Mouse (Mus musculus) neural tube, embryonic 11.5 days (tissue): ENCODE data around the gene Fcrl5. TPM values are rescaled to one million over a fixed set of nuclear protein-coding genes. Genes with fewer than 3 reads are reported as not detected.

Experiments
- ATAC-seq: fragments of 200-750 bp; cut with Nextera tagmentation; 2 replicates; pipeline ENCODE4 v1.8.0; 2017; ENCODE audit warnings: moderate number of reproducible peaks, mild to moderate bottlenecking, moderate TSS enrichment, moderate library complexity; ENCODE audit not compliant: insufficient read depth, low FRiP score, low TSS enrichment
- DNase-seq: peaks from one replicate; pipeline ENCODE4 v3.0.0-alpha.2; 2015; ENCODE audit warnings: low spot score
- H3K27ac ChIP-seq: fragments of 300-500 bp; sonication (generic); 2 replicates; pipeline ENCODE4 v1.5.1; 2014; ENCODE audit warnings: low read depth, mild to moderate bottlenecking, low read length
- H3K27me3 ChIP-seq: fragments of 300-500 bp; sonication (generic); 2 replicates; pipeline ENCODE4 v1.6.1; 2014; ENCODE audit warnings: mild to moderate bottlenecking, low read length, mixed read lengths; ENCODE audit not compliant: control insufficient read depth, insufficient read depth
- H3K36me3 ChIP-seq: fragments of 300-500 bp; sonication (generic); 2 replicates; pipeline ENCODE4 v1.6.1; 2014; ENCODE audit warnings: mild to moderate bottlenecking, low read length, moderate library complexity, mixed read lengths; ENCODE audit not compliant: control insufficient read depth, insufficient read depth
- H3K4me1 ChIP-seq: fragments of 300-500 bp; sonication (generic); 2 replicates; pipeline ENCODE4 v1.6.1; 2014; ENCODE audit warnings: low read length, mixed read lengths; ENCODE audit not compliant: control insufficient read depth, insufficient read depth
- H3K4me2 ChIP-seq: fragments of 300-500 bp; sonication (generic); 2 replicates; pipeline ENCODE4 v1.6.1; 2014; ENCODE audit warnings: low read depth, mild to moderate bottlenecking, moderate library complexity
- H3K4me3 ChIP-seq: fragments of 300-500 bp; sonication (generic); 2 replicates; pipeline ENCODE4 v1.5.1; 2014; ENCODE audit warnings: low read depth, low read length
- H3K9ac ChIP-seq: fragments of 300-500 bp; sonication (generic); 2 replicates; pipeline ENCODE4 v1.6.1; 2014; ENCODE audit warnings: mild to moderate bottlenecking, low read length
- H3K9me3 ChIP-seq: fragments of 300-500 bp; sonication (generic); 2 replicates; pipeline ENCODE4 v1.6.1; 2016; ENCODE audit warnings: low read length; ENCODE audit not compliant: control insufficient read depth
- WGBS: fragments of 180-500 bp; shearing (Covaris S2); extraction: QIAGEN DNeasy Blood & Tissue Kit; methylation state at CpG from one replicate; pipeline ENCODE4 v1.1.7; 2014; 5-methylcytosine and 5-hydroxymethylcytosine counted together
- polyA plus RNA-seq: library from polyadenylated mRNA; unstranded; fragments of >200 nt; fragmentation: Nextera tagmentation; extraction: Ambion mirVana; gene quantifications from 2 replicates; pipeline ENCODE4 v1.2.1, GENCODE M21; 2014

Gene Fcrl5
- polyA plus RNA-seq, 1 experiment from 2014 or later = not detected

GRCm38 (mm10) chr3:87504749-87505425, 69.3 kb downstream of the Fcrl5 start:
- no peaks in the 10 kb centered on the region for H3K27me3 ChIP-seq
- DNase-seq = no peak
- H3K4me3 ChIP-seq = no peak overlapping the region
- H3K4me2 ChIP-seq = no peak overlapping the region
- H3K27ac ChIP-seq = no peak overlapping the region
- H3K9ac ChIP-seq = no peak overlapping the region
- H3K36me3 ChIP-seq = no peaks in the 10 kb centered on the region
- 70% methylated on average over 4 of the region's 4 CpGs for WGBS
- H3K4me1 ChIP-seq = no peaks in the 10 kb centered on the region
- H3K9me3 ChIP-seq = no peaks in the 10 kb centered on the region
- no peak for ATAC-seq

- Histone ChIP-seq H3K4me3 (no peak overlapping the region), H3K9me3 (no peaks in the 10 kb centered on the region), H3K36me3 (no peaks in the 10 kb centered on the region), H3K27ac (no peak overlapping the region), H3K4me2 (no peak overlapping the region), H3K9ac (no peak overlapping the region), H3K27me3 (no peaks in the 10 kb centered on the region), H3K4me1 (no peaks in the 10 kb centered on the region)
- no peak for ATAC-seq
- DNase-seq = no peak
- 74% methylated on average over 12 of the region's 12 CpGs for WGBS
Measured at GRCm38 (mm10) chr3:87506456-87507416, 71.2 kb downstream of the Fcrl5 start.

GRCm38 (mm10) chr3:87508205-87508901, 72.8 kb downstream of the Fcrl5 start:
- ATAC-seq = peak; percentile 77

GRCm38 (mm10) chr3:87509061-87509460, 73.5 kb downstream of the Fcrl5 start:
- no peaks in the 10 kb centered on the region for H3K4me1 ChIP-seq
- no peaks in the 10 kb centered on the region for H3K9me3 ChIP-seq
- no peak overlapping the region for H3K9ac ChIP-seq
- ATAC-seq (no peak), DNase-seq (no peak)
- H3K4me2 ChIP-seq = no peak overlapping the region
- H3K4me3 ChIP-seq = no peak overlapping the region
- 65% methylated on average over 4 of the region's 4 CpGs for WGBS
- H3K27me3 ChIP-seq = no peaks in the 10 kb centered on the region
- H3K27ac ChIP-seq = no peak overlapping the region
- H3K36me3 ChIP-seq = no peaks in the 10 kb centered on the region

More at GRCm38 (mm10) chr3:87508205-87508901, 72.8 kb downstream of the Fcrl5 start:
- Histone ChIP-seq H3K36me3 (no peaks in the 10 kb centered on the region), H3K27ac (no peak overlapping the region), H3K4me1 (no peaks in the 10 kb centered on the region), H3K27me3 (no peaks in the 10 kb centered on the region), H3K4me3 (no peak overlapping the region), H3K9ac (no peak overlapping the region), H3K4me2 (peak overlapping the region; percentile 4; the same call in 1 of the 2 replicates), H3K9me3 (no peaks in the 10 kb centered on the region)
- peak; percentile 87 for DNase-seq
- 25% methylated on average over 17 of the region's 17 CpGs for WGBS

GRCm38 (mm10) chr3:87510832-87511231, 75.3 kb downstream of the Fcrl5 start:
- H3K36me3 ChIP-seq = no peaks in the 10 kb centered on the region
- no peaks in the 10 kb centered on the region for H3K9me3 ChIP-seq
- H3K9ac ChIP-seq = no peak overlapping the region
- ATAC-seq = no peak
- WGBS = 92% methylated on average over 9 of the region's 9 CpGs
- H3K27ac ChIP-seq = no peak overlapping the region
- H3K4me1 ChIP-seq = no peaks in the 10 kb centered on the region
- H3K27me3 ChIP-seq = no peaks in the 10 kb centered on the region
- no peak overlapping the region for H3K4me3 ChIP-seq
- DNase-seq = no peak
- H3K4me2 ChIP-seq = no peak overlapping the region

GRCm38 (mm10) chr3:87511971-87512765, 76.6 kb downstream of the Fcrl5 start:
- H3K27ac ChIP-seq = no peak overlapping the region
- no peaks in the 10 kb centered on the region for H3K36me3 ChIP-seq
- H3K4me1 ChIP-seq = no peaks in the 10 kb centered on the region
- 59% methylated on average over 16 of the region's 16 CpGs for WGBS
- no peak overlapping the region for H3K9ac ChIP-seq
- no peak overlapping the region for H3K4me2 ChIP-seq
- no peak for DNase-seq
- H3K9me3 ChIP-seq = no peaks in the 10 kb centered on the region
- no peaks in the 10 kb centered on the region for H3K27me3 ChIP-seq
- H3K4me3 ChIP-seq = no peak overlapping the region
- no peak for ATAC-seq

- H3K36me3 ChIP-seq = no peaks in the 10 kb centered on the region
- WGBS = 77% methylated on average over 13 of the region's 13 CpGs
- no peaks in the 10 kb centered on the region for H3K27me3 ChIP-seq
- no peak overlapping the region for H3K9ac ChIP-seq
- H3K4me1 ChIP-seq = no peaks in the 10 kb centered on the region
- H3K9me3 ChIP-seq = no peaks in the 10 kb centered on the region
- DNase-seq (no peak), ATAC-seq (no peak)
- no peak overlapping the region for H3K4me3 ChIP-seq
- no peak overlapping the region for H3K27ac ChIP-seq
- no peak overlapping the region for H3K4me2 ChIP-seq
Measured at GRCm38 (mm10) chr3:87515567-87516081, 80.1 kb downstream of the Fcrl5 start.

GRCm38 (mm10) chr3:87518425-87518824, 82.9 kb downstream of the Fcrl5 start:
- DNase-seq (no peak), ATAC-seq (no peak)
- Histone ChIP-seq H3K9me3 (no peaks in the 10 kb centered on the region), H3K27ac (no peak overlapping the region), H3K27me3 (no peaks in the 10 kb centered on the region), H3K9ac (no peak overlapping the region), H3K36me3 (no peaks in the 10 kb centered on the region), H3K4me1 (no peaks in the 10 kb centered on the region), H3K4me2 (no peak overlapping the region), H3K4me3 (no peak overlapping the region)
